Mouse (Mus musculus) hindbrain, embryonic 14.5 days (tissue): ENCODE measurements around the gene Neu3. TPM values are rescaled to one million over a fixed set of nuclear protein-coding genes. Genes with fewer than 3 reads are reported as not detected.
A peak's percentile ranks its signal among the peaks of the same experiment; 100 is the strongest.

ENCODE experiments used
- ATAC-seq: fragments of 200-750 bp; cut with Nextera tagmentation; 2 replicates; pipeline ENCODE4 v1.8.0; 2017; ENCODE audit warnings: moderate number of reproducible peaks, mild to moderate bottlenecking, moderate TSS enrichment, moderate library complexity; ENCODE audit not compliant: low FRiP score
- DNase-seq: peaks from one replicate; pipeline ENCODE4 v3.0.0-alpha.2; 2015; ENCODE audit warnings: low spot score
- H3K27ac ChIP-seq: fragments of 300-500 bp; sonication (generic); 2 replicates; pipeline ENCODE4 v1.5.1; 2014; ENCODE audit warnings: mild to moderate bottlenecking, moderate library complexity
- H3K27me3 ChIP-seq: fragments of 300-500 bp; sonication (generic); 2 replicates; pipeline ENCODE4 v1.6.1; 2014; ENCODE audit warnings: mild to moderate bottlenecking, low read length, mixed read lengths; ENCODE audit not compliant: control insufficient read depth, insufficient read depth
- H3K36me3 ChIP-seq: fragments of 300-500 bp; sonication (generic); replicated peaks from 2 replicates; pipeline ENCODE4 v1.6.1; 2014; ENCODE audit not compliant: control insufficient read depth, insufficient read depth
- H3K4me1 ChIP-seq: fragments of 300-500 bp; sonication (generic); replicated peaks from 2 replicates; pipeline ENCODE4 v1.6.1; 2014; ENCODE audit warnings: antibody characterized with exemption, low read length, mixed read lengths; ENCODE audit not compliant: control insufficient read depth, insufficient read depth
- H3K4me2 ChIP-seq: fragments of 300-500 bp; sonication (generic); replicated peaks from 2 replicates; pipeline ENCODE4 v1.6.1; 2014; ENCODE audit warnings: mild to moderate bottlenecking, moderate library complexity
- H3K4me3 ChIP-seq: fragments of 300-500 bp; sonication (generic); replicated peaks from 2 replicates; pipeline ENCODE4 v1.5.1; 2014; ENCODE audit warnings: mild to moderate bottlenecking, low read length
- H3K9ac ChIP-seq: fragments of 300-500 bp; sonication (generic); 2 replicates; pipeline ENCODE4 v1.6.1; 2014
- H3K9me3 ChIP-seq: fragments of 300-500 bp; sonication (generic); 2 replicates; pipeline ENCODE4 v1.6.1; 2016; ENCODE audit warnings: low read length; ENCODE audit not compliant: control insufficient read depth
- WGBS: fragments of 180-500 bp; shearing (Covaris S2); extraction: QIAGEN DNeasy Blood & Tissue Kit; methylation state at CpG from one replicate; pipeline ENCODE4 v1.1.7; 2014; 5-methylcytosine and 5-hydroxymethylcytosine counted together
- polyA plus RNA-seq: library from polyadenylated mRNA; unstranded; fragments of >200 nt; fragmentation: Nextera tagmentation; extraction: Ambion mirVana; gene quantifications from 2 replicates; pipeline ENCODE4 v1.2.1, GENCODE M21; 2014

Neu3 gene
- polyA plus RNA-seq = 1.3 and 2.2 TPM in 2 replicates

DNA sequence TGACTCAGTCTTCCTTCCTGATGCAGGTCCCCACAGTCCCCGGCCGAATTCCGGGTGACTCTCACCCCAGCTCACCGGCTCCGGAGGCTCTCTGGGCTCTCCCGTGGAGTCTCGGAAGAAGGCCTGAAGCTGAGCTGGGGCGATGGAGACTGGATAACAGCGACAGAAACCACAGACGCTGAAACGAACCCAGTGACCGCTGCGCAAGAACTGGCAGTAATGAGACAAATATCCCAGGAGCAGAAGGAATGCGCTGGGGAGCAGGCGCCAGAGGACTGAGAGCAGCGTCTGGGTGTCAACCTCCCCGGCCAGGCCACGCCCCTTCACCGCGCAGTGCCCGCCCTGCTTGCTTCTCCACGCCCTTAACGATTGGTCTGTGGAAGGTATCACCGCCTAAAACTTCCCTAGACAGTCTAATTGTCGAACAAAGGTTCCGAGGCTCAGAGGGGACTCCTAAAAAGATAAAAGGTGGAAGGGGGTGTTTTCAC, at the start of gene Neu3:
TSS of gene Neu3 (minus strand) at position 335 of the 488 bp plus-strand sequence.
- Histone ChIP-seq H3K36me3 (no peaks in the 10 kb centered on the region), H3K4me1 (no peaks in the 10 kb centered on the region), H3K27me3 (no peaks in the 10 kb centered on the region), H3K9ac (peak within 1 kb of the TSS; percentile 59), H3K4me2 (peak within 1 kb of the TSS; percentile 60), H3K27ac (peak within 1 kb of the TSS; percentile 1; the same call in 1 of the 2 replicates), H3K4me3 (peak within 1 kb of the TSS; percentile 40), H3K9me3 (no peaks in the 10 kb centered on the region)
- ATAC-seq = peak; percentile 94
- DNase-seq = peak; percentile 79
- WGBS = under 1% methylated on average over 26 of the region's 26 CpGs

DNA sequence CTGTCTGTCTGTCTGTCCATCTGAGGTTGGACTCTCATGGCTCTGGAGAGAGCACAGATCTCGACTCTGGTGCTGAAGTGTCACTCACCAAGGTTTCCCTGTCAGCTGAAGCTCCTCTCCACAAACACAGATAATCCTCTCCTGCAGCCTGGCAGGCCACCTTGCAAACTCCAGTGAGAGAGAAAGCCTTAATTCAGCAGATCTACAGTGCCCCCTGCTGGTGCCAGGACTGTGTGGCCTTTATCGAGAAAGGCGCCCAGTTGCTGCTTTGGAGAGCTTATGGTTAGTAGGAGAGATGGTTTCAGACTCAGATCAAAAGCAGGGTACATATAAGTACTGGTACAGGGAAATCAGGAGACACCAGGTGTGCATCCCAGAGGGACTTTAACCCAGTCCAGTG, 48.1 kb upstream of the Neu3 start:
- Histone ChIP-seq H3K27me3 (no peaks in the 10 kb centered on the region), H3K4me2 (no peak overlapping the region), H3K9ac (no peak overlapping the region), H3K4me3 (no peak overlapping the region), H3K36me3 (no peaks in the 10 kb centered on the region), H3K27ac (no peak overlapping the region), H3K4me1 (peaks cover 6% of the 10 kb centered on the region; the same call in 1 of the 2 replicates), H3K9me3 (no peaks in the 10 kb centered on the region)
- 0% methylated on average over 3 of the region's 3 CpGs for WGBS
- DNase-seq = peak; percentile 95
- ATAC-seq = peak; percentile 70; the same call in 1 of the 2 replicates

GRCm38 (mm10) chr7:99875891-99876290, 47.7 kb upstream of the Neu3 start:
- no peak for ATAC-seq
- Histone ChIP-seq H3K27me3 (no peaks in the 10 kb centered on the region), H3K9ac (no peak overlapping the region), H3K4me2 (no peak overlapping the region), H3K27ac (no peak overlapping the region), H3K4me3 (no peak overlapping the region), H3K4me1 (peaks cover 6% of the 10 kb centered on the region; the same call in 1 of the 2 replicates), H3K9me3 (no peaks in the 10 kb centered on the region), H3K36me3 (no peaks in the 10 kb centered on the region)
- WGBS = 47% methylated on average over 5 of the region's 5 CpGs
- no peak for DNase-seq

DNA sequence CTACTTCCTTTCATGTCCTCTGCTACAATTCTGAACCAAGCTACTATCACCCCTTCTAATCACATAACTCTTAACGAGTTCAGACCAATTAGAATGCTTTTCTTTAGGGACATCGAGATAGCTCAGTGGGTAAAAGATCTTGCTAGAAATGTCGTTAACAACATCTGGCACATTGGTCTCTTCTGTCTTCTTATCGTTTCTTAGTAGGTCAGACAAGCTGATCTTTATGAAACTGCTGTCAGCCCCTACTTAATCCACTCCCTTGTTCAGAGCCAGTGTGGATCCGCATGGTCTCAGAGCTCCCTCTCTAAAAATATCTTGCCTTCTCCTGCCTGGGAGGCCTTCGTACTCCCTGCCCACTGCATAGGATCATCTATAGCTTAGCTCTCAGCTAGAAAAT, 45.7 kb upstream of the Neu3 start:
- H3K27ac ChIP-seq = no peak overlapping the region
- H3K4me3 ChIP-seq = no peak overlapping the region
- no peaks in the 10 kb centered on the region for H3K9me3 ChIP-seq
- peaks cover 6% of the 10 kb centered on the region; the same call in 1 of the 2 replicates for H3K4me1 ChIP-seq
- 77% methylated on average over 6 of the region's 6 CpGs for WGBS
- H3K4me2 ChIP-seq = no peak overlapping the region
- ATAC-seq (no peak), DNase-seq (no peak)
- H3K27me3 ChIP-seq = no peaks in the 10 kb centered on the region
- no peak overlapping the region for H3K9ac ChIP-seq
- no peaks in the 10 kb centered on the region for H3K36me3 ChIP-seq

- no peak for ATAC-seq
- DNase-seq = no peak
- no peak overlapping the region for H3K4me3 ChIP-seq
- H3K36me3 ChIP-seq = no peaks in the 10 kb centered on the region
- WGBS = 78% methylated on average over 4 of the region's 4 CpGs
- no peaks in the 10 kb centered on the region for H3K27me3 ChIP-seq
- H3K27ac ChIP-seq = no peak overlapping the region
- no peak overlapping the region for H3K4me2 ChIP-seq
- H3K9ac ChIP-seq = no peak overlapping the region
- no peaks in the 10 kb centered on the region for H3K9me3 ChIP-seq
- no peaks in the 10 kb centered on the region; the same call in 1 of the 2 replicates for H3K4me1 ChIP-seq
Observed at GRCm38 (mm10) chr7:99869296-99869695, 41.1 kb upstream of the Neu3 start.

GRCm38 (mm10) chr7:99865219-99865618, 37.0 kb upstream of the Neu3 start:
- ATAC-seq = no peak

GRCm38 (mm10) chr7:99864241-99865028, 36.2 kb upstream of the Neu3 start:
- Histone ChIP-seq H3K27ac (no peak overlapping the region), H3K4me3 (no peak overlapping the region), H3K4me1 (no peaks in the 10 kb centered on the region; the same call in 1 of the 2 replicates), H3K27me3 (no peaks in the 10 kb centered on the region), H3K36me3 (no peaks in the 10 kb centered on the region), H3K9ac (no peak overlapping the region), H3K9me3 (no peaks in the 10 kb centered on the region), H3K4me2 (no peak overlapping the region)
- no peak for DNase-seq
- ATAC-seq = no peak
- WGBS = 13% methylated on average over 10 of the region's 11 CpGs

More at GRCm38 (mm10) chr7:99865219-99865618, 37.0 kb upstream of the Neu3 start:
- no peaks in the 10 kb centered on the region; the same call in 1 of the 2 replicates for H3K4me1 ChIP-seq
- no peak overlapping the region for H3K9ac ChIP-seq
- H3K4me3 ChIP-seq = no peak overlapping the region
- H3K27ac ChIP-seq = no peak overlapping the region
- H3K9me3 ChIP-seq = no peaks in the 10 kb centered on the region
- no peak overlapping the region for H3K4me2 ChIP-seq
- no peaks in the 10 kb centered on the region for H3K36me3 ChIP-seq
- DNase-seq = no peak
- 54% methylated on average over 3 of the region's 3 CpGs for WGBS
- H3K27me3 ChIP-seq = no peaks in the 10 kb centered on the region

DNA sequence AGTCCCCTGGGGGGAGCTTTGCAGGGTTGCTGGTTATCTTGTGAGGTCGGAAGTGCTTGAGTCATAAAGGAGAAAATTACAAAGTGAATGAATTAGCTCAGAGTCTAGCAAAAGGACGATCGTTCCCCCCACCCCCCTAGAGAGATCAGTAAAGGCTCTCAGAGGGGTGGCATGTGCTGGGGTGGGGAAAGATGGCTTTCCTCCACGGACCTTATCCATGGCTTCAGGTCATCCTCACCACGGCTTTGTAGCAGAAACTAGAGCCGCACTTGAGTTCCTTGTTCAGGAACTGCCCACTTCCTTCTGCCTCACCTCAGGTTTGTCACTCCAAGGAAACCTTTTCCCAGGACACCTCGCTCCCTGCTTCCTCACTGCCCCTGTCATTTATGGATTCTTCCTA, 35.1 kb upstream of the Neu3 start, which contains the start of gene Spcs2:
TSS of gene Spcs2 (minus strand) at position 101 of the 400 bp plus-strand sequence.
- DNase-seq = no peak
- H3K9ac ChIP-seq = no peak within 1 kb of the TSS
- no peaks in the 10 kb centered on the region for H3K36me3 ChIP-seq
- no peaks in the 10 kb centered on the region; the same call in 1 of the 2 replicates for H3K4me1 ChIP-seq
- no peak within 1 kb of the TSS for H3K4me2 ChIP-seq
- ATAC-seq = no peak
- H3K27me3 ChIP-seq = no peaks in the 10 kb centered on the region
- no peak within 1 kb of the TSS for H3K4me3 ChIP-seq
- H3K27ac ChIP-seq = no peak within 1 kb of the TSS
- 55% methylated on average over 7 of the region's 7 CpGs for WGBS
- no peaks in the 10 kb centered on the region for H3K9me3 ChIP-seq

DNA sequence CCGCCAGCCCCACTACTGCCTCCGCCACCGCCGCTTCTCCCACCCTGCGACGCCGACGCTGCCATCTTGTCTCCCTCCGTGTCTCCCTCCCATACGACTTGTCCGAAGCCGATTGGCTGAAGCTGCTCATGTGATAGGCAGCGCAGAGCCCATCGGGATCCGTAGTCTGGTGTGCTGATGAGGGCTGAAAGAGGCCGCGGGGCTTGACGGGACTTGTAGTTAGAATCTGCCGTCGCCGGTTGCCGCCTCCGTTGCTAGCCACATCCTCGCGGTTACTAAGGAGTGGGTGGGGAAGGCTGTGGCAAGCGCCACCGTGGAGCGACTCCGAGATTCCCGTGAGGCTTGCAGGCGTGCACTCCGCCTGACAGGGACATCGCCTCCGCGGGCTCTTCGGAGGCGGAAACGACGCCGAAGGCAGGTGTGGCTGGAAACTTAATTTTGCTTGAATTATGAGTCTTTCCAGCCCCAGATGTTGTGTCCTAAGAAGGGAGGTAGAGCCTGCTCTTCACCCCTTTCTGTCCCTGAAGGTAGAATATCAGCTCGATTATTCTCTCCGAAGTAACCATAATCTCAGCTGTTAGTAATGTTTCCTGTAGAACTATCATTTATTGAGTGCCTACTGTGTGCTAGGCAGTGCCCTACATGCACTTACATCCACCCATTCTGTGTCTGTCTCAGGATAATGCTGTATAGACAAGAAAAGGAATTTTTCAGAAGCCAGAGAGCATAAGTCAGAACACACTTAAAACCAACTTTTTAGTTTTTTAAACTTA, 30.8 kb upstream of the Neu3 start, which contains the start of gene Xrra1:
TSS of gene Xrra1 (plus strand) at position 304 of the 773 bp plus-strand sequence.
- ATAC-seq (peak; percentile 99), DNase-seq (peak; percentile 95)
- H3K4me1 ChIP-seq = peaks cover 20% of the 10 kb centered on the region
- H3K4me3 ChIP-seq = peak within 1 kb of the TSS; percentile 71
- peak within 1 kb of the TSS; percentile 57 for H3K4me2 ChIP-seq
- peak within 1 kb of the TSS; percentile 84 for H3K27ac ChIP-seq
- peak within 1 kb of the TSS; percentile 78 for H3K9ac ChIP-seq
- under 1% methylated on average over 42 of the region's 42 CpGs for WGBS
- H3K27me3 ChIP-seq = no peaks in the 10 kb centered on the region
- peaks cover 9% of the 10 kb centered on the region; the same call in 1 of the 2 replicates for H3K36me3 ChIP-seq
- no peaks in the 10 kb centered on the region for H3K9me3 ChIP-seq
